Mouse (Mus musculus) retina, adult 2 months (tissue): Measurements from ENCODE around the gene Dab1.

ENCODE experiments used
- DNase-seq: peaks from one replicate; pipeline ENCODE4 v3.0.0-alpha.2; 2012; ENCODE audit warnings: low read depth, low spot score

The Dab1 gene

GRCm38 (mm10) chr4:104718973-104719795, 1100.0 kb downstream of the Dab1 start:
- DNase-seq = no peak

- DNase-seq = no peak
These were observed 1104.4 kb downstream of the Dab1 start for GRCm38 (mm10) chr4:104723527-104724045.

- DNase-seq = no peak
These were observed 1105.1 kb downstream of the Dab1 start for GRCm38 (mm10) chr4:104724258-104724657.

- DNase-seq = no peak
These were observed 1106.5 kb downstream of the Dab1 start for GRCm38 (mm10) chr4:104725673-104726072.

- DNase-seq = no peak
These were observed 1110.0 kb downstream of the Dab1 start for GRCm38 (mm10) chr4:104729185-104729584.

GRCm38 (mm10) chr4:104746500-104746899, 1127.3 kb downstream of the Dab1 start:
- DNase-seq = no peak

GRCm38 (mm10) chr4:104754090-104754489, 1134.9 kb downstream of the Dab1 start:
- no peak for DNase-seq

GRCm38 (mm10) chr4:104760878-104761624, 1141.9 kb downstream of the Dab1 start:
- no peak for DNase-seq

- DNase-seq = no peak
These were observed 1146.9 kb downstream of the Dab1 start, which contains the start of gene C8b for GRCm38 (mm10) chr4:104766065-104766464. TSS of gene C8b (plus strand) at chr4:104766317.

- DNase-seq = no peak
These were observed 1149.0 kb downstream of the Dab1 start for GRCm38 (mm10) chr4:104768190-104768589.

GRCm38 (mm10) chr4:104769602-104770001, 1150.4 kb downstream of the Dab1 start:
- no peak for DNase-seq

GRCm38 (mm10) chr4:104770331-104770730, 1151.2 kb downstream of the Dab1 start:
- no peak for DNase-seq

GRCm38 (mm10) chr4:104775601-104776000, 1156.4 kb downstream of the Dab1 start:
- no peak for DNase-seq

- no peak for DNase-seq
These were observed 1160.3 kb downstream of the Dab1 start for GRCm38 (mm10) chr4:104779460-104779859.

- DNase-seq = no peak
These were observed 1162.3 kb downstream of the Dab1 start for GRCm38 (mm10) chr4:104781441-104781840.

GRCm38 (mm10) chr4:104782346-104782745, 1163.2 kb downstream of the Dab1 start:
- no peak for DNase-seq

GRCm38 (mm10) chr4:104792111-104792510, 1173.0 kb downstream of the Dab1 start:
- DNase-seq = no peak
